Mouse (Mus musculus) lung, postnatal 4 days (tissue): ENCODE data around the gene Lyl1.

Source experiments
- DNase-seq, 2 experiments: peaks; one replicate each; pipeline ENCODE4 v3.0.0; 2021

Gene Lyl1

DNA sequence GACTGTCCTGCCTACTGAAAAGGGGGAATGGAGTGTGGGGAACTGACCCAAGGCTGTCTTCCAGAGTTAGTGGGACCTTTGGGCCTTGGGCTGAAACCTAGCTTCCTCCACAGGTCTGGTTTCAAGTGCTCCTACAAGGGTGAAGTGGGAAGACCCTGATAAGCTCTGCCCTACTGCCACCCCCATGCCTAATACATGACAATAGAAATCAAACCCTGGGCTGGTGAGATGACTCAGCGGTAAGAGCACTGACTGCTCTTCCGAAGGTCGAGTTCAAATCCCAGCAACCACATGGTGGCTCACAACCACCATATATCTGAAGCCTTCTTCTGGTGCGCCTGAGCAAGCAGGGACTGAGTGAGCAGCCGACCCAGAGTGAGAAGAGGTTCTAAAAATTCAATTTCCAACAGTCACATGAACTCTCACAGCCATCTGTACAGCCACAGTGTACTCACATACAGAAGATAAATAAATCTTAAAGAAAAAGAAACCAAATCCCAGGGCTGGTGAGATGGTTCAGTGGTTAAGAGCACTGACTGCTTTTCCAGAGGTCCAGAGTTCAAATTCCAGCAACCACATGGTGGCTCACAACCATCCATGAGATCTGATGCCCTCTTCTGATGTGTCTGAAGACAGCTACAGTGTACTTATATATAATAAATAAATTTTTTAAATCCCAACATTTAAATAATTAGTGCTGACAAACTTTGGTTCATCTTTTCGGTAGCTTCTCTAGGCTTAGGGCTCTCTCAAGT, 32.3 kb upstream of the Lyl1 start:
- DNase-seq = no peak

DNA sequence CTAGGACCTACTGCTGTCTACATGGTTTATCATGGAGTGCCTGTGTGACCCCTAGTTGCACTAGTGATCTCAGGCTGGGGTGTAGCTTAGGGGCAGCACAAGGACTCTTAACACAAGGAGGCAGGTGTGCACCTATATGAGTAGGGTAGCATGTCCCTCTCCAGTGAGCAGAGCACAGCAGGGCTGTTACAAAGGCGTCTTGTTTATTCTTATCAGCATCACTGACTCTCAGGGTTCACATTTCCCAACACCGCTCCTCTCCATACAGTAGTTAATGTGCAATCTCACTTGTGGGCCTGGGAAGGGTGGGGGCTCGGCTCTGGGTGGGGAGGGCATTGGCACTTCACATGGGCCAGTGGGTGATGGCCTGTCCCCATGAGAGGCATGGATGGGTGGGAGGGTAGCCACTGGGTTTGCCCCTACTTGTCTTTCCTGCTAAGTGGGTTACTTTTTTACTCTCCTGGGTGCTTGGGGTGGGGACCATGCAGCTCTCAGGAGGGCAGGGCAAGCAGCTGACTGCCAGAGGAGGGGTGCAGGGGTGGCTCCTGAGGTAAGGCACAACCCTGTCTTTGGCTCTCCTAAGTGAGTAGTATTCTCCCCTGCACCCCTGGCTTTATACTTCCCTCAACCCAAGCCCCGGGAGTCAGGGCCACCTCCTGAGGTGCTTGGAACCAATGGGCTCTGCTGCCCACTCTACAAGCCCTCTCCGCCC, 30.8 kb upstream of the Lyl1 start:
- DNase-seq = peak in 1 of 2 experiments; percentile 51

DNA sequence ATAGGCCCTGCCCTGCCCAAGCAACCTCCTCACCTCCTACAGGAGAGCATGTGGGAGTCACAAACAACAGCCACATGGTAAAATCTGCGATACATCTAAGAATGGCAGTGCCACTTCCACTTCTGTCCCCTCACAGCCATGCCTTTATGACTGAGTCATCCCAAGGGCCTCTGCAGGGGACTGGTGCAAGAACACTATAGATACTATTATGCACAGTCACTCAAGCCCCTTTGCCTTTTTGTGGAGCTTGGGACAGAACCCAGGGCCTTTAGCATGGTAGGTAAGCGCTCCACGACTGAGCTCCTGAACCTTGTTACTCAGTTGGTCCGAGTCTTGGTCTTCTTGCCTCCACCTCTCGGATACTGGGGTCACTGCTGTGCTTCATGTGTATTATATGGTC, 24.0 kb upstream of the Lyl1 start:
- DNase-seq = no peak

DNA sequence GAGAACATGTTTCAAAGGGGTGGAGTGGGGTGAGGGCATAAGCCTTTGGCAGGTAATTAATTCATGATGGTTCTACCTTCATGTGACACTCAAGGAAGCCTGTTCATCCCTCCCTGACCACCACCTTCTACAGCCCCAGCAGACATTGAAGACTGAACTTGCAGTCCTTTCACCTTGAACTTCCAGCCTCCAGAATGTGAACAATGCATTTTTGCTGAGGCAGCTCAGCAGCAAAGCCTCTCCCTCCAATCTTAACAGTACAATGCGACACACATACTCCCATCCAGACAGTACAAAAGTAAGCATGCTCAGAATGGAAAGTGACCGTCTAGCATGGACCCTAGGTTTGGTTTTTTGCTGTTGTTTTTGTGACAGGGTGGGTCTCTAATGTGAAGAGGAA, 19.8 kb upstream of the Lyl1 start:
- DNase-seq = no peak

DNA sequence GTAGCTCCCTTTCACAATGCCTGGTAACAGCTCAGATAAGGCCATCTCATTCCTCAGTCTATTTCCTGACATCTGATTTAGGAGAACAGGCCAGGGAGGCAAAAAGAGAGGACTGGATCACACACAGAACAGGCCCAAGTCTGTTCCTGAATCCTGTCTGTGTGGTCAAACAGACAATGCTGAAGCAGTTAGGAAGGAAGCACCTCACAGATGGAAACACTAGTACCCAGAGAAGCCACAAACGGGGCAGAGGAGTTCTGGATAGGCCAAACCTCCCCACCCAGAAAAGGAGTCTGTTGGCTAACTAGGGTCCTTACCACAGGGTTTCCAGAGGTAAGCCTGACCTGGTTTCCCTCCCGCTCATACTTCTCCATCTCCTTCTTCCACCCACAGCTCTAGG, 19.0 kb upstream of the Lyl1 start:
- DNase-seq = no peak

DNA sequence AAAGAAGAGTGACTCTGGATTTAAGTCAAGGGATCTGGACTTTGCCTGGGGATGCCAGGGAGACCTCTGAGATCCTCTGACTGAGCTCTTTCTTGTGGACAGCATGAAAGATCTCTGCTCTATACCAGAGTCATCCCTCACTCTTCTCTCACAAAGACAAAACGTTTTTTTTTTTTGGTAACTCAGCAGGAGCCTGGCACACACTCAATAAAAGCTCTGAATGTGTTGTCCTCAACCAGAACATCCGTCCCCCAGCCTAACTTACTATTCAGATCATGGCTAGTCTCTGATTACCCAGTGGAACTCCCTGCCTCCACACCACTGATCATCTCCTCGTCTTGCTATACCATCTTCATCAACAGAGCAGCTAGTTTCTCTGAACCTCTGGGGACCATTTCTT, 16.7 kb upstream of the Lyl1 start:
- no peak for DNase-seq

DNA sequence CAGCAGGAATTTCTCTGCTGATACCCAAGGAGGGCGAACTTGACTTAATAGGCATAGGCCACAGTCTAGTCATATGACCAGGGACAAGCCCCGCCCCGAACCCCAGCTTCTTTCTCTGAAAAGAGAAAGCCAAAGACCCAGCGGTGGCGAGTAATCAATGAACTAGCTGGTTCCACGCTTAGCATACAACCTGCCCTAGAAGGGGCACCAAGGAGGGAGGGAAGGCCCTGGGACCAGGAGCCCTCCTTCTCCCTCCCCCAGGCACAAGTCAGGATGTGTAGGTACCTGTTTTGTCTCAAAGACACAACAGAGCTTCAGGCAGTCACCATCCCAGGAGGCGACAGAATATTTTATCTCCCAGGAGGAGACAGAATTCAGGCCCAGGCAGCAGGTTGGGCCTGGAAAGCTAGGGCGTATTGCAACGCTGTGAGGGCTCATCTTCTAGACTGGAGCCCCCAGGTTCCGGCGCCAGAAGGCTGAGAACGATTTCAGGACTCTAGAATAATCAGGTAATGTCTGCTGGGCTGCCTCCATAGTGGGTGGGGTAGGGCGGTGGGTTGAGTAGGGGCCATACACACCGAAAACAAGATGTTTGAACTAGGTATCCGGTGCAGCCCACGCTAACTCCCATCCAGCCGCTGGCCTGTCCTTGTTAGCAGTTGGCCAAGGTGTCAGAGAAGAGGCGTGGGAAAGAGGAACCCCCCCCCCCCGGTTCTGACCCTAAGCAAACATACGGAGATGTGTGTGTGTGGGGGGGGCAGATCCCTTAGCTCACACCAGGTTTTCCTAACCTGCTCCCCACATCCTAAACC, 14.9 kb upstream of the Lyl1 start, which contains the start of gene Trmt1:
Gene Trmt1 (plus strand): TSS at position 117 of the 812 bp plus-strand sequence.
- peak in 1 of 2 experiments; percentile 45 for DNase-seq

DNA sequence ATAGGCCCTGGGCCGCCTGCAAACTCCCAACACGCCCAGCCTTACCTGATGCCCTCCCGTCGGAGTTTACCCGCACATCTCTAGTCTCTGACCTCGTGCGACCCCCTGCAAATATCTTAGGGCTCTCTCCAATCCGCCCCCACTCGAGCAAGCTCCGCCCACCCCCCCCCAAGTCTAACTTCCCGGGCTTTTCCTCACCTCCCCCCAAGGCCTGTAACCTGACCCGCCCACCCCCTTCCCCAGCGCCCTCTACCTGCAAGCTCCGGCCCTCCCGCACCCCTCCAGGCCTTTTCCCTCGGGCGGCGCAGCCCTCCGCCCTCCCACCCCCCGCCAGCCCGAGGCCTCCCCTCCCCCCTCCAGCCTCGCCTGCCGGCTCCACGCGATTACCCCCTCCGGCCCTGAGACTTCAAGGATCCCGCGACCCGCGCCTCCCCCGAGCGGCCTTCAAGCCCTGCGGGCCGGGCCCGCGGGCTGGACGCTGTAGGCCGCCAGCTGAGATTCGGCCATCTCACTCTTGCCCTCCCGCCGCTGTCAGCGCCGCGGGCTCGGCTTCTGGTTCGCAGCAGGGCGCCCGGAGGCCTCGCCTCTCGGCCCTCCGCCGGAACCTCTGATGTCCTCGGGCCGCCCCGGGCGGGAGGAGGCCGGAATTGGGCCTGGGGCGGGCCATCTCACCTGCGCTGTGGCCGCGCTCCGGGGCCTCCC, 14.1 kb upstream of the Lyl1 start:
- peak in 1 of 2 experiments; percentile 31 for DNase-seq

DNA sequence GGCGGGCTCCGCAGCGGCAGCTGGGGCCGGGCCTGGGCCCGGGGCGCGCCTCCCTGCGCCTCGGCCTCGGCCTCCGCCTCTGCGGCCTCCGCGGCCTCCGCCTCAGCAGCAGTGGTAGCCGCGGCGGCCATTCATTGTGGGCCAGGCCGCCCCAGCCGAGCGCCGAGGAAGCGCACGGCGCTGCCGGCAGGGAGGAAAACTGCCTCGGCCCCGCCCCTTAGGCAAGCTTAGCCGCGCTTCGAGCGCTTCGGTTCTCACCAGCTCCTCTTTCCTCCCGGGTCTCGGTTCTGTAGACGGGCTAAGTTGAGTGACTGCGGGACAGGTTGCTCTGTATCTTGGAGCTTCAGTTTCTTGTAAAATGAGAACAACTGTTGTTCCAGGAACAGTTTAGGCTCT, 13.6 kb upstream of the Lyl1 start, which contains the start of gene Nacc1:
Gene Nacc1 (minus strand): TSS at position 158 of the 396 bp plus-strand sequence.
- DNase-seq = peak; percentile 92 to 94

DNA sequence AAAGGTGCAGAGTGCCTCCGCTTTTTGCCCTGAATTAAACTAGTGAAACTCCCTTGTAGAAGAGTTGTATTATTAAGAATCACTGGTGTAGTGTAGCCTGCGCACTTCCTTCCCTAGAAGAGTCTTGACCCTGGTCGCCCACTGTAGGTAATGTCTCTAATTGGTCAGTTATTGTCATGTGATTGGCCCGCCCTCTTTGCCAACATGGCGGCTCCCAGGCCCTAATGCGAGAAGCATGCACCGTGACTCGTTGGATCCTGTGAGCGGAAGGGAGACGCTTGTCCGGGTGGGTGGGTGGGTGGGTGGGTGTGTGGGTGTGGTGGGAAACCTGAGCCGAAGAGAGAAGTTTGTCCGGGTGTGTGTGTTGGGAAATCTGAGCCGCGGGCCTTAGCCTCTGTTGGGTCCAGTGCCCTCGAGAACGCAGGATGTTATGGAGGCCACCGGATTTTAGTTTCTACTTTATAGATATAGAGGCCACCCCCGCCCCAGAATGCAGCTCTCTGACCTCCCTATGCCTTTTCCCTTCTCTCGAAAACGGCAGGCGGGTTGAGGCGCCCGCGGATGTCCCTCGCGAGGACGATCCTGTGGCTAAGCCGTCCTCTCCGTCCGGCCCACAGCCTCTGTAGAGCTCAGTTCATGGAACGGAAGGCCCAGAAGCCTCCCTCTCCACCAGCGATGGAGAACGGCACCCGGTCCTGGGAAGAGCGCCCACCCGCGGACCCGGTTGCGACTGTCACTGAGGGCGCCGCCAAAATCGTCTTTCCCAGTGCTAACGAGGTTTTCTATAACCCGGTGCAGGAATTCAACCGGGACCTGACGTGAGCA, 12.0 kb upstream of the Lyl1 start:
- peak; percentile 86 to 93 for DNase-seq

DNA sequence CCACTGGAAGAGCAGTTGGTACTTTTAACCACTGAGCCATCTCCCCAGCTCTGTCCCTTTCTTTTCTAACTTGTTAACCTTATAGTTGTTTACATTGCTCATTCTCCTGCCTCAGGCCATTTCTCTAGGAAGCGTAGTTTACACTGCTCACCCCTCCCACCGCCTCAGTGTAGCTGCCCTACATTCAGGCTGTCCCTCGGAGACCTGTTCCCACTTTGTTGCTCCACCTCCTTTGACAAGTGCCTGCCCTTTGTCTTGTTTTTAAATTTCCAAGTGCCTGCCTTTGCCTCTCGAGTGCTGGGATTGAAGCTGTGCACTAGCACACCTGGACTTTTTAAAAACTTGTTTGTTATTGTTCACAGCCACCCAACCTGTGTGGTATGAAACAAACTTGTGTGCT, 7.9 kb upstream of the Lyl1 start:
- no peak for DNase-seq

DNA sequence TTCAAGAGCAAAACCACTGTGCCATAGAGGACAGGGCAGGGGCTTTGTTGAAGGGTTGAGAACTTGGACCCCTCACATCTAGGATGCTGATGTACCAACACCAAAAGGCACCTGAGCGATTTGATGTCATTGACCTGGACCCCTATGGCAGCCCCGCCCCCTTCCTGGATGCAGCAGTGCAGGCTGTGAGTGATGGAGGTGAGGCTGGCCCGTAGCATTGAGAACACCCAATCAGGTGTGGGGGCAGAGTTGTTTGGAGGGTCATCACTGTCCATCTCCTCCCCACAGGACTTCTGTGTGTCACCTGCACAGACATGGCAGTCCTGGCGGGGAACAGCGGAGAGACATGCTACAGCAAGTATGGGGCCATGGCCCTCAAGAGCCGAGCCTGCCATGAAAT, 6.1 kb upstream of the Lyl1 start:
- no peak for DNase-seq

DNA sequence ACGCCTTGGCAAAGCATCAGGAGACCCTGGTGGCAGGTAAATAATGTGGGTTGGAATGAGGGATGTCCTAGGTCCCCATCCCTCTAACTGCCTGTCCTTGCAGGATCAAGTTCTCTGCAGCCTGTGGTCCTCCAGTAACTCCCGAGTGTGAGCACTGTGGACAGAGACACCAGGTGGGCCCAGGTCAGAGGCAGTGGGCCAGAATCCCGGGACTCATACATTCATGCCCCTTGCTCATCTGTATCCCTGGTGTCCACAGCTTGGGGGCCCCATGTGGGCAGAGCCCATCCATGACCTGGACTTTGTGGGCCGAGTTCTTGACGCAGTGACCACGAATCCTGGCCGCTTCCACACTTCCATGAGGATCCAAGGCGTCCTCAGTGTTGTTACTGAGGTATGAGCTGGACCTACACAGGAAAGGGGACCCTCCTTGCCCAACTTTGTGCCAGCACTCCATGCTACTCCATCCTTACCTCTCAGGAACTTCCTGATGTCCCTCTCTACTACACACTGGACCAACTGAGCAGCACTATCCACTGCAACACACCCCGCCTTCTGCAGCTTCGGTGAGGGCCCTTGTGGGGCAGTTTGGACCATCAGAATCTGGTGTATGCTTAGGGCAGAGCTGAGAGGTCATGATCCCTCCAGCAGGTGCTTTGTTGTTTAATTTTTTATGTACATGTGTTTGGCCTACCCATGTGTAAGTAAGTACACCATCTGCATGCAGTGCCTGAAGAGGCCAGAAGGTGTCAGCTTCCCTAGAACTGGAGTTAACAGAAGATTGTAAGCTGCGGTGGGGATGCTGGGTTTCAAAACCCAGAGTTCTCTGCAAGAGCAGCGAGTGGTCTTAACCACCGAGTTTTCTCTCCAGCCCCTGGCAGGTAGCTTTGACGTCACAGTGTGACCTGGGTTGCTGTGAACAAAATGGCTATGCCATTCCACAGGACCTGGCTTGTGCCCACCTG, 3.8 kb upstream of the Lyl1 start:
- DNase-seq = peak; percentile 54 to 73

DNA sequence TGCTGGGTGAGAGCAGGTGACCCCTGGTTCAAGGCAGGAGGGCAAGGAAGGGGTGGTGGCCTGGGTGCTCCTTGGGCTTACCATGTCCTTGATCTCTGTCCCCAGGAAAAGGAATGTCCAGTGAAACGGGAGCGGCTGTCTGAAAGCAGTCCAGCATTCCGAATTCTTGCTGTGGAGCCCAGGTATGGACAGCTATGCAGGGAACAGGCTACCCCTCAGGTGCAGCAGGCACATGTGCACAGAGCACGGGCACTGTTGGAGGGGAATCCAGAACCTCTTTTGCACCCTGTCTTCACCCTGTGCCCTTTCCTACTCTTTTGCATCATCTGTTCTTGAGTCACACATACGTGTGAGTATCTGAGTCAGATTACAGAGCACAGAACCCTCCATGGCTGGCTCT, 3.0 kb upstream of the Lyl1 start:
- no peak for DNase-seq

DNA sequence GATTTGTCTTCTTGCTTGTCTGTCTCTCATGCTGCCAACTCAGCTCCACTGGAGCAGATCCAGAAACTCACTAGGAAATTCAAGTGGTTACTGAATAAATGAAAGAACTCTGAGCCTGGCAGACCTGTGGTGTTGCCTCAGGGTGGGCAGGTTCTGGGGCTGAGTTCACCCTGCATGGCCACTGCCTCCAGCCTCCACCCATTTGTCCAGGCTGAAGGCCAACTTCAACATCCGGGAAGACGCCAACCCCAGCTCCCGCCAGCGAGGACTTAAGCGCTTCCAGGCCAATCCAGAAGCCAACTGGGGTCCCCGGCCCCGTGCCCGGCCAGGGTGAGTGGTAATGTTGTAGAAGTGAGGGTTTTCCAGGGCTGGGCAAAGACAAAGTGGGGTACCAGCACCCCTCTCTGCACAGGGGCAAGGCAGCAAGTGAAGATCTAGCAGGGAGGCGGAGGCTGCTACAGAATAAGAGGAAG, 2.3 kb upstream of the Lyl1 start:
- DNase-seq = peak; percentile 81 to 89

DNA sequence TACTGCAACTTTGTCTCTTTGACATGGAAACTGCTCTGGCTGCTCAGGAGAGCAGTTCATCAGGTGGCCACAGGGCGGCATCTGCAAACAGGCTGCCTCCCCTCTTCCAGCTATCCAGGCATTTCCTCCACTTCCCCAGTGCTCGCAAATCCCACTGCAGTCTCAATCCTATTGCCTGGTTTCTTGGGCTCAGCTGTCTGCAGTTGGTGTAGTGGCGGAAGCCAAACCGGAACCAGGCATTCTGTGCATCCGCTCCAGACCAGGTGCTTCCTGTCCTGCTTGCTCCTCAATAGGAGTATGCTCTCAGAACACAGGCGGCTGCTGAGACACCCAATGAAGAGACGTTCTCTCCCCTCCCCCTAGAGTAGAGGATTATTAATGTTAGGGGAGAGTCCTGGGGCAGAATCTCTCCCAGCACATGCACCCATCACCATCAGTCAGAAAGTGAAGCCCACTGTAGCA, 1.4 kb upstream of the Lyl1 start:
- DNase-seq = peak; percentile 85 to 92

DNA sequence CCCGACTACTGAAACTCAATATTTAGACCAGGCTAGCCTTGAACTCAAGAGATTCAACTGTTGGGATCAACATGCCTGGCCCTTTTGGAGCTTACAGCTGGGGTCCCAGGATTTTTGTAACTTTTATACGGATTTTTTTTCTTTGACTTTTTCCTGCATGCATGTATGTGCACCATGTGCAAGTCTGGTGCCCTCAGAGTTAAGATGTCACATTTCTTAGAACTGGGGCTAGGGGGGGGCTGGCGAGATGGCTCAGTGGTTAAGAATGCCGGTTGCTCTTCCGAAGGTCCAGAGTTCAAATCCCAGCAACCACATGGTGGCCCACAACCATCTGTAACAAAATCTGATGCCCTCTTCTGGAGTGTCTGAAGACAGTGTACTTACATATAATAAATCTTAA, 731 bp upstream of the Lyl1 start:
- no peak for DNase-seq

DNA sequence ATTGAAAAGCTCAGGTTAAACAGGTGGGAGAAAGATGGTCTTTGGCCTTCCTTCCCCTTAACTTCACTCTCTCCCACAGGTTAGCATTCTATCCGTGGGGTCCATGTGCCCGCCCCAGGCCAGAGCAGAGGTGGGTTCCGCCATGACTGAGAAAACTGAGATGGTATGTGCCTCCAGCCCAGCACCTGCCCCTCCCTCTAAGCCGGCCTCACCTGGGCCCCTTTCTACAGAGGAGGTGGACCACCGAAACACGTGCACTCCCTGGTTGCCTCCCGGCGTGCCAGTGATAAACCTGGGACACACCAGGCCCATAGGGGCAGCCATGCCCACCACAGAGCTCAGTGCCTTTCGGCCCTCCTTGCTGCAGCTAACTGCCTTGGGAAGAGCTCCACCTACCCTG, 1.3 kb downstream of the Lyl1 start:
- DNase-seq = peak; percentile 17 to 33

DNA sequence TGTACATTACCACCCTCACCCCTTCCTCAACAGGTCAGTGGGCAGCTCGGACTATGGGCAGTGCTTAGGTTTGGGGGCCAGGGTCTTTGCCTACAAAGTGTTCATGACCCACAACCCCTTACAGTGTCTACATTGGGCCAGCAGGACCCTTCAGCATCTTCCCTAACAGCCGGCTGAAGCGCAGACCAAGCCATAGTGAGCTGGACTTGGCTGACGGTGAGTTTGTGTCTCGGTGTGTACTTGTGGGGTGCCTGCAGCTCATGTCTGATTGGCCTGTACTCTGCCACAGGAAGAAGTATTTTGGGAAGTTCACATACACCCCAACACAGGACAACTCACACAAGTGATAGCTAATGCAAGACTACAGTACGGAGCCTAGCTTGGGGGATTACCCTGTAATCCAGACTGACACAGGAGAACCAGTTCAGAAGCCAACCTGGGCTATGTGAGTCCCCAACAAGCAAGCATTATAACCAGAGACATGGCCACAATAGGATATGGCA, 1.8 kb downstream of the Lyl1 start:
- no peak for DNase-seq
